Mouse (Mus musculus): ENCODE measurements around the gene Enho. TPM values are rescaled to one million over a fixed set of nuclear protein-coding genes. Genes with fewer than 3 reads are reported as not detected.
A peak's percentile ranks its signal among the peaks of the same experiment; 100 is the strongest.

The Enho gene
- total RNA-seq, 2 experiments from 2014 or later, result 60.1 to 71.2 TPM

DNA sequence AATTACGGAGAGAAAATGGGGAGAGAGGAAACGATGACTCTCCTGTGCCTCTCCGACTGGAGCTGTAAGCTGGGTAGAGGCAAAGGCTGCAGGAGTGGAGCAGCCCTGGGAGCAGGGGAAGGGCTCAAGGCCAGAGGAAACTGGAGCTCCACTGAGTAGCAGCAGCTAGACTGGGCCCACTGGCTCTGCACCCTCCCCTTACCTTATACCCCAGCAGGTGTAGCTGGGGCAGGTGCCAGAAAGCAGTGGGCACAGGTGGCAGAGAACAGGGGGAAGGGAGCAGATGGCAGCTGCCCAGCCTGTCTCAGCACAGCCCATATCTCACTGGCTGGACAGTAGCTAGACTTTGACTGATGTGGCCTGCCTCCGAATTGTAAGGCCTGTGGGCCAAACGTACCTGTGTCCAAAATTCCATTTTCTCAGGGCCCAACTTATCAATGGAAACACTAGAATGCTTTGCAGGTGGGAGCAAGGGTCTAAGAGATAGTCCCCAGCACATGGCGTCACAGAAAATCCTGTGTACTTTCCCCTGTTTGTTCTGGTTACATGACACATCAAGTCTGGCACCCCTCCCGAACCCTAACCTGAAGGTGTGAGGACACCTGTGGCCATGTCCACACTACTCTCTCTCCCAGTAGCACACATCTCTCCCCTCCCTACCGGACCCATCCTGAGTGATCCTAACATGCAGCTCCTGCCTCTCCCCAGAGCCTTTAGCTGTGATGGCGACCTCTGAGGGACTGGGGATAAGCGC, 3.1 kb downstream of the Enho start:
- no peak for DNase-seq (ENCODE audit: low spot score in 2 of 2)
- intact Hi-C loops (cut with DNase I), result no loop called here

DNA sequence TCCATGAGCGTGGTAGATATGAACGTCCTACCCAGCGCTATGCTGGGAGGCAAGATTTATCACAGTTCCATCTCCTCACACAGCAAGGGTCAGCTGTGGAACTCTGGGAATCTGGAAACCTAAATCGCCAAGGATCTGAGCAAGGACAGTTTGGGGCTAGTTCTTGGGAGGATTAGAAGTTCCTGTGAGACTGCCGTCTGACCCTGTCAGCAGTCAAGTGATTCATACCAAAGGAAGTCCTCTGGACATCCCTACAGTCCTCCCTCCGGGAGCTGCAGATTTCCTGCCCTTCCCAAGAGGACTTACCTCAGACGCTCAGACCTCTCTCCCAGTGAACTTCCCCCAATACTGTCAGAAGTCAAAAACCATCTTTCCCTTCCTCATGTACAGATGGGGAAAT, 3.8 kb downstream of the Enho start:
- intact Hi-C loops (cut with DNase I), result no loop called here

GRCm38 (mm10) chr4:41635906-41636305, 4.2 kb downstream of the Enho start:
- intact Hi-C loops (cut with DNase I), result no loop called here
- DNase-seq (ENCODE audit: low spot score in 2 of 2), result no peak

More for the DNA sequence above, 3.8 kb downstream of the Enho start:
- DNase-seq (ENCODE audit: low spot score in 2 of 2), result no peak

DNA sequence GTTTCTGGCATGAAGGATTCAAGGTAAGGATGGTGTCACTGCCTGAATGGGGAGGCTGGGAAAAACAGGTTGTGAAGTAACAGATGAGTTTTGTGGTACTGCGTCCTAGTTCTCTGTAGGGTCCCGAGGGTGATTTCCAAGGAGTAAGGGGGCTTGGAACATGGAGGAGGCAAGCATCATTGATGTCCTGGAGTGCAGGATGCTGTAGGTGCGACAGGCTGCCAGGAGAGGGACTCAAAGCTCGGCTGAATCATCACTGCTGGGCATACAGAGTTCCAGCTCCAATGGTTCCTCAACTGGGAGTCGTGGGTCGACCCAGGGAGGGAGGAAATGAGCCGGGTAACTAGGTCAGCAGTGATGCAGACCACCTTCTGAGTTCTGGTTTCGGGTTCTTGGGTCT, 4.9 kb downstream of the Enho start:
- DNase-seq (ENCODE audit: low spot score in 2 of 2), result no peak
- intact Hi-C loops (cut with DNase I), result no loop called here

- intact Hi-C loops (cut with DNase I), result no loop called here
- no peak for DNase-seq (ENCODE audit: low spot score in 2 of 2)
Observed at GRCm38 (mm10) chr4:41634631-41635030, 5.5 kb downstream of the Enho start.

- no peak for DNase-seq (ENCODE audit: low spot score in 2 of 2)
- intact Hi-C loops (cut with DNase I), result no loop called here
Observed at GRCm38 (mm10) chr4:41633001-41633400, 7.1 kb downstream of the Enho start.

DNA sequence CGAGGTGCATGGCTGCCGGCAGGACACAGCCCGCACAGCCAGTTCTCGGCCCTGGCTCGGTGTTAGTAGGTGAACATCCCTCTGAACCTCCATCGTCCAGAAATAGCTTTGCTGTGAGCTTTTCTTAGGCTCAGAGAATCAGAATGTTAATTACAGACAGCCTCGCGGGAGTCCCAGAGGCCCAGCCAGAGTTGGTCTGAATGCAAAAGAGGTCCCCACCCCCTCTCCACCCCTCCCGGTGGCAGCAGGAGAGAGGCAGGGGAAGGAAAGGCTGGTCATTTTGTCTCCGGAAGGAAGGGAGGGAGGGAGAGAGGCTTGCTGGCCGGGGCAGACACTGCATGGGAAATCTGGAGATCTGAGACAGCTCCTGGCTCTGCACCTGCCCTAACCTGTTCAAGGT, 8.7 kb downstream of the Enho start:
- intact Hi-C loops (cut with DNase I), result no loop called here
- peak; percentile 36 to 39 for DNase-seq (ENCODE audit: low spot score in 2 of 2)

- intact Hi-C loops (cut with DNase I), result no loop called here
Observed at GRCm38 (mm10) chr4:41630196-41630595, 9.9 kb downstream of the Enho start.

DNA sequence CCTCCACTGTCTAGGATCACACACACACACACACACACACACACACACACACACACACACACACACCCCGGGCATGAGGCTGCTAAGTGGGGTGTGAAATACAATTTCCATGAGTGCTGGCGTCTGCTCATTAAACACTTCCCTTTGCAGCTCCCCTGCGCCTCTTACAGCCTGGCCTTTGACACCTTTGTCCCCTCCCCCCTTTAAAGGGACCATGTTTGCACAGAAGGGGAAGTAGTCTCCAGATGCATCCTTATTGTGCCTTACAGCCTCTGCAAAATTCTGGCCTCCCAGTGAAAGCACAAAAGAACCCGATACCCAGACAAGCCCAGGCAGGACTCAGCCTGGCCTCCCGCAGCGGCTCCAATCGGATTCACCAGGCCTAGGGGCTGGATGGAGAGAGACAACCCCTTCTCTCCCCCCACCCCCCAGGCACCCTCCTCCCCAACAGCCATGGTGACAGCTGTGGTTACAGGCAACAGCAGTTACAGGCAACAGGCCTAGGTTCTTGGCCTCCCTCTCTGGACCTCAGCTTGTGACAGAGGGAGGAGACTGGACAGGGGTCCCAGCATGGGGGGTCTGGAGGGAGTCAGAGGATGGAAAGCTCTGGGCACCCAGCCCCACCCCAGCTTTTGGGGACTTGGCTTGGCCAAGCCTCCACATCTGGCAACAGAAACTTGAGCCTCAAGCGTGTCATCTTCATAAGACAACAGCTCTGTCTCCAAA, 11.8 kb downstream of the Enho start:
- intact Hi-C loops (cut with DNase I), result no loop called here
- no peak for DNase-seq (ENCODE audit: low spot score in 2 of 2)

More at GRCm38 (mm10) chr4:41630196-41630595, 9.9 kb downstream of the Enho start:
- no peak for DNase-seq (ENCODE audit: low spot score in 2 of 2)

GRCm38 (mm10) chr4:41622071-41622470, 18.1 kb downstream of the Enho start:
- intact Hi-C loops (cut with DNase I), result no loop called here
- no peak for DNase-seq (ENCODE audit: low spot score in 2 of 2)

DNA sequence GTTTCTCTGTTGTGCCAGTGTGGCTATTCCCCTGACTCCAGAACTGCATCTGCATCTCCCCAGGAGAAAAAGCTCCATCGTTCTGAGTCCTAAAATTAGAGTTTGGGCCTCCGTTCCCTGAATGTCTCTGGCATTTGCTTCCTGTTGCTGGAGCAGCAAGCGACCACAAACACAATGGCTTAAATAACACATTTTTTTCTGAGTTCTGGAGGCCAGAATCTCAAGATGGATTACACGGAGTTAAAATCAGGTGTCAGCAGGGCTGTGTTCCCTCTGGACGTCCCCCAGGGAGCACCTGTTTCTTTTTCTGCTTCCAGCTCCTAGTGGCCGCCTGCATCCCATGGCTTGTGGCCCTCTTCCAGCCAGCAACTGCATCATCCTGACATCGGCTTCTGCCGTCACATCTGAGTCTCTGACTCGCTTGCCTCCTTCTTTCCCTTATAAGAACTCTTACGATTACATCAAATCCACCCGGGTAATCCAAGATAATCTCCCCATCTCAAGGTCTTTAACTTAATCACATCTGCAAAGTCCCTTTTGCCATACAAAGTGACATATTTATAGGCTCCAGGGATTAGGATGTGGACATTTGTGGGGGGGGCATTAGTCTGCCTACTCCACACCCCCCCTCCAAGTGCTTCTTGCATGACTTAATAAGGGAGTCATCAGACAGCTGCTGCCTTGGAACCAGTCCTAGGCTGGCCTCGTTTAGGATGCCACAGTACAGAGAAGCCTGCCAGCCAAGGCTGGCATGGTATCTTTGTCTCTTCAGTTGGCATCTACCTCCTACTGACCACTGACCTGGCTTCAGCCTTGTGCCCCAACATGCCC, 21.0 kb downstream of the Enho start:
- intact Hi-C loops (cut with DNase I), result loop anchor here (5.0 kb wide), 1 partner anchor 33 kb away; no protein-coding TSS in a partner anchor
- DNase-seq (ENCODE audit: low spot score in 2 of 2), result no peak

GRCm38 (mm10) chr4:41615661-41616599, 24.2 kb downstream of the Enho start:
- intact Hi-C loops (cut with DNase I), result loop anchor here (2.0 to 5.0 kb wide), 2 partner anchors 36 to 147 kb away; no protein-coding TSS in a partner anchor
- DNase-seq (ENCODE audit: low spot score in 2 of 2), result peak; percentile 50 to 63

GRCm38 (mm10) chr4:41614156-41614555, 26.0 kb downstream of the Enho start:
- DNase-seq (ENCODE audit: low spot score in 2 of 2), result peak; percentile 68 to 85
- intact Hi-C loops (cut with DNase I), result loop anchor here (2.0 to 5.0 kb wide), 3 partner anchors 92 to 145 kb away; no protein-coding TSS in a partner anchor

DNA sequence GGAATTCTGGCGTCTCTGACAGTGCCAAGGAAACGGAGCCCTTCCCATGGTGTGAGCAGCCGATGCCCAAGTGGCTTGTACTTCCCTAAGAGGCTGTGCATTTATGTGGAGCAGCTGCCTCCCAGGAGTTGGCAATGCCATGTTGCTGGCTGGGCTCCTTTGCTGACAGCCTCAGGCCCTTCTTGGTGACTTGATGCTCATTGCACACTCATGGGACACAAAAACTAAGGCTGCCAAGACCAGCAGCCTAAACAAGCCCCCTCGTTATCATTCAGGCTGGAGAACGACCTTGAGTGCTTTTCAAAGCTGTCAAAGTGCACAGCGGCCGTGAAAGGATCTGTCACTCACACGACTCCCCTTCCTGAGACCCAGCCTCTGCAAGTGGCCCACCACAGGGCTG, 28.0 kb downstream of the Enho start:
- no peak for DNase-seq (ENCODE audit: low spot score in 2 of 2)
- intact Hi-C loops (cut with DNase I), result loop anchor here (5.0 kb wide), 2 partner anchors 90 to 95 kb away; no protein-coding TSS in a partner anchor

GRCm38 (mm10) chr4:41610594-41610980, 29.5 kb downstream of the Enho start:
- intact Hi-C loops (cut with DNase I), result loop anchor here (5.0 kb wide), 2 partner anchors 88 to 97 kb away; no protein-coding TSS in a partner anchor
- no peak for DNase-seq (ENCODE audit: low spot score in 2 of 2)

- intact Hi-C loops (cut with DNase I), result loop anchor here (5.0 kb wide), 2 partner anchors 88 to 97 kb away; no protein-coding TSS in a partner anchor
- DNase-seq (ENCODE audit: low spot score in 2 of 2), result no peak
Observed at GRCm38 (mm10) chr4:41609681-41610593, 30.2 kb downstream of the Enho start.

GRCm38 (mm10) chr4:41606784-41607183, 33.3 kb downstream of the Enho start:
- intact Hi-C loops (cut with DNase I), result no loop called here

More at GRCm38 (mm10) chr4:41606784-41607183, 33.3 kb downstream of the Enho start:
- no peak for DNase-seq (ENCODE audit: low spot score in 2 of 2)

Data from left cerebral cortex, postnatal 36 days (tissue).